Mouse (Mus musculus): ENCODE measurements at regions not wholly inside any gene's neighbourhood (a gene's known extent, or its start where the extent isn't known, plus 50 kb on each side); places are given as distances from the start of the nearest gene placed in this dataset.

GRCm38 (mm10) chr10:45009676-45010075, 57.3 kb upstream of the Prep start:
- H3K4me1 ChIP-seq (replicated peaks; ENCODE audit: control insufficient read depth, insufficient read depth, low read length) = no peaks in the 10 kb centered on the region
- no peaks in the 10 kb centered on the region for H3K36me3 ChIP-seq (ENCODE audit: control insufficient read depth, insufficient read depth)
- H3K27ac ChIP-seq (ENCODE audit: low read depth, low read length) = no peak overlapping the region
- no peaks in the 10 kb centered on the region for H3K9me3 ChIP-seq (ENCODE audit: control insufficient read depth)
- H3K27me3 ChIP-seq (replicated peaks; ENCODE audit: control insufficient read depth, insufficient read depth, low read length) = no peaks in the 10 kb centered on the region
- no peak for TF ChIP-seq CTCF (IDR thresholded peaks at IDR 0.05; ENCODE audit: low read depth)
- no peak overlapping the region for H3K4me3 ChIP-seq (ENCODE audit: low read depth, low read length)
- no peak overlapping the region for H3K4me2 ChIP-seq (replicated peaks; ENCODE audit: low read depth)
- ATAC-seq = no peak
- WGBS = 69% methylated on average over 10 of the region's 10 CpGs
- no peak overlapping the region for H3K9ac ChIP-seq (ENCODE audit: low read depth, low read length)

- no peak for TF ChIP-seq CTCF (IDR thresholded peaks at IDR 0.05; ENCODE audit: low read depth)
- Histone ChIP-seq H3K4me3 (ENCODE audit: low read depth, low read length) (no peak overlapping the region), H3K9me3 (ENCODE audit: control insufficient read depth) (no peaks in the 10 kb centered on the region), H3K27ac (ENCODE audit: low read depth, low read length) (no peak overlapping the region), H3K4me2 (replicated peaks; ENCODE audit: low read depth) (no peak overlapping the region), H3K4me1 (replicated peaks; ENCODE audit: control insufficient read depth, insufficient read depth, low read length) (no peaks in the 10 kb centered on the region), H3K36me3 (ENCODE audit: control insufficient read depth, insufficient read depth) (no peaks in the 10 kb centered on the region), H3K27me3 (replicated peaks; ENCODE audit: control insufficient read depth, insufficient read depth, low read length) (no peaks in the 10 kb centered on the region), H3K9ac (ENCODE audit: low read depth, low read length) (no peak overlapping the region)
- WGBS = 100% methylated on average over 1 of the region's 1 CpGs
- ATAC-seq = no peak
These were observed 57.8 kb upstream of the Prep start for GRCm38 (mm10) chr10:45009235-45009634.

- TF ChIP-seq CTCF (IDR thresholded peaks at IDR 0.05; ENCODE audit: low read depth) = no peak
- 62% methylated on average over 9 of the region's 9 CpGs for WGBS
- Histone ChIP-seq H3K4me1 (replicated peaks; ENCODE audit: control insufficient read depth, insufficient read depth, low read length) (no peaks in the 10 kb centered on the region; the same call in 1 of the 2 replicates), H3K27ac (ENCODE audit: low read depth, low read length) (no peak overlapping the region), H3K4me2 (replicated peaks; ENCODE audit: low read depth) (no peak overlapping the region), H3K27me3 (replicated peaks; ENCODE audit: control insufficient read depth, insufficient read depth, low read length) (no peaks in the 10 kb centered on the region), H3K4me3 (ENCODE audit: low read depth, low read length) (no peak overlapping the region), H3K9me3 (ENCODE audit: control insufficient read depth) (no peaks in the 10 kb centered on the region), H3K36me3 (ENCODE audit: control insufficient read depth, insufficient read depth) (no peaks in the 10 kb centered on the region), H3K9ac (ENCODE audit: low read depth, low read length) (no peak overlapping the region)
- ATAC-seq = no peak
These were observed 62.9 kb upstream of the Prep start for GRCm38 (mm10) chr10:45004037-45004653.

- no peak for ATAC-seq
- no peaks in the 10 kb centered on the region for H3K27me3 ChIP-seq (replicated peaks; ENCODE audit: control insufficient read depth, insufficient read depth, low read length)
- H3K9me3 ChIP-seq (ENCODE audit: control insufficient read depth) = no peaks in the 10 kb centered on the region
- no peaks in the 10 kb centered on the region; the same call in 1 of the 2 replicates for H3K4me1 ChIP-seq (replicated peaks; ENCODE audit: control insufficient read depth, insufficient read depth, low read length)
- peak overlapping the region; percentile 50 for H3K4me2 ChIP-seq (replicated peaks; ENCODE audit: low read depth)
- WGBS = 17% methylated on average over 2 of the region's 2 CpGs
- H3K4me3 ChIP-seq (ENCODE audit: low read depth, low read length) = no peak overlapping the region
- peak overlapping the region; percentile 22; the same call in 1 of the 2 replicates for H3K27ac ChIP-seq (ENCODE audit: low read depth, low read length)
- H3K36me3 ChIP-seq (ENCODE audit: control insufficient read depth, insufficient read depth) = no peaks in the 10 kb centered on the region
- H3K9ac ChIP-seq (ENCODE audit: low read depth, low read length) = no peak overlapping the region
- TF ChIP-seq CTCF (IDR thresholded peaks at IDR 0.05; ENCODE audit: low read depth) = no peak
These were observed 63.7 kb upstream of the Prep start for GRCm38 (mm10) chr10:45003344-45003681.

GRCm38 (mm10) chr10:45002637-45003343, 64.2 kb upstream of the Prep start:
- ATAC-seq = no peak
- 20% methylated on average over 8 of the region's 8 CpGs for WGBS
- Histone ChIP-seq H3K9me3 (ENCODE audit: control insufficient read depth) (no peaks in the 10 kb centered on the region), H3K4me1 (replicated peaks; ENCODE audit: control insufficient read depth, insufficient read depth, low read length) (no peaks in the 10 kb centered on the region; the same call in 1 of the 2 replicates), H3K4me3 (ENCODE audit: low read depth, low read length) (no peak overlapping the region), H3K4me2 (replicated peaks; ENCODE audit: low read depth) (peak overlapping the region; percentile 50), H3K27ac (ENCODE audit: low read depth, low read length) (peak overlapping the region; percentile 65), H3K9ac (ENCODE audit: low read depth, low read length) (no peak overlapping the region), H3K36me3 (ENCODE audit: control insufficient read depth, insufficient read depth) (no peaks in the 10 kb centered on the region), H3K27me3 (replicated peaks; ENCODE audit: control insufficient read depth, insufficient read depth, low read length) (no peaks in the 10 kb centered on the region)
- TF ChIP-seq CTCF (IDR thresholded peaks at IDR 0.05; ENCODE audit: low read depth) = no peak

- Histone ChIP-seq H3K27ac (ENCODE audit: low read depth, low read length) (peak overlapping the region; percentile 85), H3K9ac (ENCODE audit: low read depth, low read length) (0 out of 2 replicates have a peak overlapping the region, but pooled peaks have one; percentile 43), H3K4me3 (ENCODE audit: low read depth, low read length) (peak overlapping the region; percentile 32), H3K4me1 (replicated peaks; ENCODE audit: control insufficient read depth, insufficient read depth, low read length) (peaks cover 4% of the 10 kb centered on the region; the same call in 1 of the 2 replicates), H3K27me3 (replicated peaks; ENCODE audit: control insufficient read depth, insufficient read depth, low read length) (no peaks in the 10 kb centered on the region), H3K9me3 (ENCODE audit: control insufficient read depth) (no peaks in the 10 kb centered on the region), H3K4me2 (replicated peaks; ENCODE audit: low read depth) (peak overlapping the region; percentile 70), H3K36me3 (ENCODE audit: control insufficient read depth, insufficient read depth) (no peaks in the 10 kb centered on the region)
- ATAC-seq = peak; percentile 95
- TF ChIP-seq CTCF (IDR thresholded peaks at IDR 0.05; ENCODE audit: low read depth) = peak; percentile 89
- WGBS = 23% methylated on average over 12 of the region's 12 CpGs
These were observed 65.8 kb upstream of the Prep start for GRCm38 (mm10) chr10:45000873-45001859.

Data from intestine, postnatal 0 days (tissue).